Mouse (Mus musculus): ENCODE measurements at regions not wholly inside any gene's neighbourhood (a gene's known extent, or its start where the extent isn't known, plus 50 kb on each side); places are given as distances from the start of the nearest gene placed in this dataset.

DNA sequence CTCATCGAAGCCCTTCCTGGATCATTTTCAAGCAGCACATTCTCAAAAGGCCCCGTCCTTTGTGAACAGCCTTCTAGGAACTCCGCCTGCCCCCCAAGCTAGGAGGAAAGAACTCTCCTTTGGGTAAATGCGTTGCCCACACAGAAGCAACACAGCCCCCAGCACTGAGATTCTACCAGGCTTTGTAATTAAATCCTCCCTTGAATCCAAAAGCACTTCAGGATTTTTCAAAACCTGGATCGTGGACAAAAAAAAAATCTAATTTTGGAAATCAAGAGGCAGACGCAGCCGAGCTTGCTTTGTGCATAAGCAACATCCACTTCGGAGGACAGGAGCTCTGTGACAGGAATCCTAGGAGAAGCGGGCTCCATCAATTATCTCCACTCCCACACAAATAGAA, 183.6 kb upstream of the Ercc4 start:
- Histone ChIP-seq H3K4me3 (replicated peaks) (no peak overlapping the region), H3K9ac (no peak overlapping the region), H3K9me3 (replicated peaks) (no peaks in the 10 kb centered on the region), H3K36me3 (no peaks in the 10 kb centered on the region), H3K27ac (no peak overlapping the region), H3K4me2 (no peak overlapping the region), H3K4me1 (replicated peaks) (no peaks in the 10 kb centered on the region), H3K27me3 (no peaks in the 10 kb centered on the region)
- ATAC-seq (ENCODE audit: low read depth): no peak
- 69% methylated on average over 9 of the region's 9 CpGs for WGBS (ENCODE audit: insufficient replicate concordance)
- DNase-seq: no peak

DNA sequence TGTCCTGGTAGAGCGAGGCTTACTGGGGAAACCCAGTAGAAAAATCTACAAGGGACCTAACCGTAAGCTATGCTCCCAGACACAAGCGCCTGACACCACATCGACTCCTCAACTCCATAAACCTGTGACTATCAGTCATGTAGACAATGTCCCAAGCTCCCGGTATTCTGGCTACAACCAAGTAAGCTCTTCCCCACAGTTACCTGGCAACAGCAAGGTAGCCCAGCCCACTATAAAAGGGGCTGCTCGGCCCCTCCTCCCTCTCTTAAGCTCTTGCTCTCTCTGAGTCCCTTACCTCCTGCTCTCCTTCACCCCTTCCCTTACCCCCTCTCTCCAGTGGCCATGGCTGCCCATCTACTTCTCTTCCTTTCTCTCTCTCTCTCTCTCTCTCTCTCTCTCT, 178.4 kb upstream of the Ercc4 start:
- ATAC-seq (ENCODE audit: low read depth): no peak
- no peaks in the 10 kb centered on the region for H3K27me3 ChIP-seq
- no peak for DNase-seq
- H3K36me3 ChIP-seq: no peaks in the 10 kb centered on the region
- no peak overlapping the region for H3K4me3 ChIP-seq (replicated peaks)
- H3K4me2 ChIP-seq: no peak overlapping the region
- 65% methylated on average over 6 of the region's 6 CpGs for WGBS (ENCODE audit: insufficient replicate concordance)
- no peak overlapping the region for H3K9ac ChIP-seq
- no peaks in the 10 kb centered on the region for H3K9me3 ChIP-seq (replicated peaks)
- no peaks in the 10 kb centered on the region for H3K4me1 ChIP-seq (replicated peaks)
- no peak overlapping the region for H3K27ac ChIP-seq

DNA sequence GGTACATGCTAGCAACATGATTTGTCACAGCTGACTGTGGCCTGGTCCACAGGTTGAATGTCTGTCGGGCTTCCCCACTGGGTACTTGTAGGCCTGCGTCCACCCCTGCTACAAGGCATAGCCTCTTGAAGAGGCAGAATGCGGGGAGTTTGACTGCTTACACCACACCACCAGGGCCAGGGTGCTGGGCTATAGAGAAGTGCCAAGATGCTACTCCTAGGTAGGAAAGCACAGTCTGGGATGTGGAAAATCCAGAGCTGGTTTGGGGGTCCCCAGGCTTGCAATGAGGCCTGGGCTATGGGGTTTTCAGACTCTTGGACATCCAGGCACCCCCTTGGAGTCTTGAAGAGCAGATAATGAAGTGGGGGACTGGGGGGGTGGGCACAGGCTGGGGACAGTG, 176.5 kb upstream of the Ercc4 start:
- Histone ChIP-seq H3K27ac (no peak overlapping the region), H3K36me3 (no peaks in the 10 kb centered on the region), H3K27me3 (no peaks in the 10 kb centered on the region), H3K9me3 (replicated peaks) (no peaks in the 10 kb centered on the region), H3K9ac (no peak overlapping the region), H3K4me2 (no peak overlapping the region), H3K4me3 (replicated peaks) (no peak overlapping the region), H3K4me1 (replicated peaks) (no peaks in the 10 kb centered on the region)
- no peak for DNase-seq
- no peak for ATAC-seq (ENCODE audit: low read depth)
- 82% methylated on average over 3 of the region's 3 CpGs for WGBS (ENCODE audit: insufficient replicate concordance)

DNA sequence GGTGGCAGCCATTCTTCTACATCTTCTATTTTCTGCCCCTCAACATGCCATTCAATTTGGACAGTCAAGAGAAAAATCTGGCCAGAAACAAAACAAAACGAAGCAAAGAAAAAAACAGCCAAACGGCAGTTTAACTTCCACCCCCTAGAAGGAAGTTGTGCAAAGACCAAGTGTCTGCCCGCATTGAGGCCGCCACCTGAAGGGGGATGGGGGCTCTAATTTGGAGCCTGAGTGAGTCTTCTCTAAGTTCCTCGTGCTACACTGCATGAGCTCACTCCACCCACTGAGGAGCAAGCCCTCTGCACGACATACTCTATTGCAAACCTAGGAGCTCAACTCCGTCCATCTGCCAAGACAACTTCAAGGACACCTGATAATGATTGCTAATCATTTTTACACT, 174.9 kb upstream of the Ercc4 start:
- H3K4me2 ChIP-seq: no peak overlapping the region
- peak; percentile 3 for DNase-seq
- no peak for ATAC-seq (ENCODE audit: low read depth)
- no peak overlapping the region for H3K9ac ChIP-seq
- H3K27ac ChIP-seq: no peak overlapping the region
- 28% methylated on average over 7 of the region's 7 CpGs for WGBS (ENCODE audit: insufficient replicate concordance)
- H3K9me3 ChIP-seq (replicated peaks): no peaks in the 10 kb centered on the region
- H3K36me3 ChIP-seq: no peaks in the 10 kb centered on the region
- H3K4me1 ChIP-seq (replicated peaks): no peaks in the 10 kb centered on the region
- H3K4me3 ChIP-seq (replicated peaks): no peak overlapping the region
- no peaks in the 10 kb centered on the region for H3K27me3 ChIP-seq

DNA sequence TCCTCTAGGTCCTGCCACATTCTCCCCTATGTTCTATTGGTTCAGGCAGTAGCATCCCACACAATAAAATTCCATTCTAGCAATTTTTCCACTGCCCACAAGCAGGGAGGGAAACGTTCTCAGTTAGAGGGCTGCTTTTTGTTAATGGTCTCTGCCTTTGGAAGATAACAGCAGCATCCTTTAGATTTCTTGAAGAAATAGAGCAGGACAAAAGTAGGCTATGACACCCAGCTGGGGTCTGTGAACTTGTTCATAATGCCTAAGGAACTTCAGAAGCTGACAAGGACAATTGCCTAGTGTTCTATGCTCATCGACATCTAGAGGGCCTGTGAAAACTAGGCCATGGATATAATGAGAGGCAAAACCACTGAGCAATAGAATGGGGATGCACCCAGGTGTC, 174.2 kb upstream of the Ercc4 start:
- no peaks in the 10 kb centered on the region for H3K4me1 ChIP-seq (replicated peaks)
- no peaks in the 10 kb centered on the region for H3K9me3 ChIP-seq (replicated peaks)
- ATAC-seq (ENCODE audit: low read depth) (no peak), DNase-seq (no peak)
- H3K4me3 ChIP-seq (replicated peaks): no peak overlapping the region
- no peaks in the 10 kb centered on the region for H3K36me3 ChIP-seq
- 51% methylated on average over 2 of the region's 2 CpGs for WGBS (ENCODE audit: insufficient replicate concordance)
- no peak overlapping the region for H3K4me2 ChIP-seq
- H3K27ac ChIP-seq: no peak overlapping the region
- H3K9ac ChIP-seq: no peak overlapping the region
- H3K27me3 ChIP-seq: no peaks in the 10 kb centered on the region

DNA sequence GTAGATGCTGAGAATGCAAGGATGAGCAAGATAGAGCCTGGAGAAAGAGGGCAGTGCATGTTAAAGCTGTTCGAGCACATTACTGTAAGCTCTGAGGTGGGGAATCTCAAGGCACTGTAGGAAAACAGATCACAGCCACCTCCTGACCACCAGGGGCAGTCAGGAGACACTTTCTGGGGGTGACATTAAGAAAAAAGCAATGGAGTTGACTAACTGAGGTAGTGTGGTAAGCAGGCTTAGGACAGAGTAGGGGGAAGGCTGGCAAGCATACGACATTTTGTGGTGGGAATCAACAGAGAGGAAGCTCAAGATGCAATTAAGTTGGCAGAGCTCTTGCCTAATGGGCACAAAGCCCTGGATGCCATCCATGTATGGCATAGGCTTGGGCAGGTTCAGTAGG, 172.9 kb upstream of the Ercc4 start:
- WGBS (ENCODE audit: insufficient replicate concordance): 57% methylated on average over 2 of the region's 2 CpGs
- Histone ChIP-seq H3K9me3 (replicated peaks) (no peaks in the 10 kb centered on the region), H3K9ac (no peak overlapping the region), H3K36me3 (no peaks in the 10 kb centered on the region), H3K4me1 (replicated peaks) (no peaks in the 10 kb centered on the region), H3K27me3 (no peaks in the 10 kb centered on the region), H3K27ac (no peak overlapping the region), H3K4me2 (no peak overlapping the region), H3K4me3 (replicated peaks) (no peak overlapping the region)
- ATAC-seq (ENCODE audit: low read depth): no peak
- DNase-seq: no peak

DNA sequence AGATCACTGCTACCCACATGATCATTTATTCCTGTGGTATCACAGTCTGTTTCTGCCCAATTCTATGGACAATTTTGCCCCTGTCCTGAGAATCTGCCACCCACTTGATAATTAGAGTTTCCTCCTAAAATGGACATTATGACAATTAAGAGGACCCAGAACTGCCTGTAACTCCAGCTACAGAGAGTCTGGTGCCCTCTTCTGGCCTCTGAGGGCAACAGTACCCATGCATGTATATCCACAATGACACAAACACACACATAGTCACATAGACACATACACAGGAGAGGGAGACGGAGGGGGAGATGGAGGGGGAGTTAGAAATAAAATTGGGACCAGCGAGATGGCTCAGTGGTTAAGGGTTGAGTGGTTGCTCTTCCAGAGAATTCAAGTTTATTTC, 170.9 kb upstream of the Ercc4 start:
- ATAC-seq (ENCODE audit: low read depth) (no peak), DNase-seq (no peak)
- no peak overlapping the region for H3K4me2 ChIP-seq
- no peak overlapping the region for H3K9ac ChIP-seq
- no peaks in the 10 kb centered on the region for H3K36me3 ChIP-seq
- no peaks in the 10 kb centered on the region for H3K27me3 ChIP-seq
- no peak overlapping the region for H3K27ac ChIP-seq
- H3K4me3 ChIP-seq (replicated peaks): no peak overlapping the region
- no peaks in the 10 kb centered on the region for H3K9me3 ChIP-seq (replicated peaks)
- 60% methylated on average over 2 of the region's 2 CpGs for WGBS (ENCODE audit: insufficient replicate concordance)
- no peaks in the 10 kb centered on the region for H3K4me1 ChIP-seq (replicated peaks)

DNA sequence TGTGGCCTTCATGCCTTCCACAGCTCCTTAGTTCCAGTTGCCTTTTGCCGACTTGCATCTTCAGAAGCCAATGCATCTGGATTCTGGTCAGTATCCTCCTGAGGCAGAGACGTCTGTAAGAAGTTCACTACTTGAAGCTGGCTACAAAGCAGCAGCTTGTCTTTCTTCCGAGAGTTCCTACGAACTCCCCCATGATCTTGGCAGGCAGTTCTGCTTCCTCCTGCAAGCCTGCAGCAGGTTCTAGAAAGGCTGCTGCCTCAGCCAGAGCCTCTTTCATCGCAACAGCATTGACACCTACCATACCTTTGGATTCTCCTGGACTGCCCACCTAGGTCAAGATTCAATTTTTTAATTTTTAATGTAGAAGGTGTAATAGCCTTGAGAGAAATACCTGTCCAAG, 158.3 kb upstream of the Ercc4 start:
- H3K36me3 ChIP-seq: no peaks in the 10 kb centered on the region
- H3K9ac ChIP-seq: no peak overlapping the region
- no peak overlapping the region for H3K4me2 ChIP-seq
- H3K9me3 ChIP-seq (replicated peaks): no peaks in the 10 kb centered on the region
- H3K27me3 ChIP-seq: no peaks in the 10 kb centered on the region
- H3K4me3 ChIP-seq (replicated peaks): no peak overlapping the region
- ATAC-seq (ENCODE audit: low read depth) (no peak), DNase-seq (no peak)
- no peak overlapping the region for H3K27ac ChIP-seq
- WGBS (ENCODE audit: insufficient replicate concordance): 63% methylated on average over 5 of the region's 5 CpGs
- no peaks in the 10 kb centered on the region for H3K4me1 ChIP-seq (replicated peaks)

DNA sequence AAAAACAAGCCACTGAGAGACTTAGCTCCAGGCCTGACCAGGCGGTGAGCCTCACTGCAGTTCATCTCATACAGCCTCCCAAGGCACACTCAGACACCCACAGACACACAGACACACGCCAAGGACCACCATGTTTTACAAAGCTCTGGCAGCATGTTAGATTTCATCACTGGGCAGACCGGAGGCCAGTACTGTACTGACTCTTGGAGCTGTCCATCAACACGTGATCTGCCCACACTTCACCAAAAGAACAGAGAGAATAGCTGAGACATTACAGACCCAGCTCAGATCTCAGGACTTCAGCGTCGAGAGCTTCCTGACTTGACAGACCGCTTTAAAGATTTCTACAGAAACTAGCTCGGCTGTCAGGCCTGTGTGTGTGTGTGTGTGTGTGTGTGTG, 155.5 kb upstream of the Ercc4 start:
- H3K27me3 ChIP-seq: no peaks in the 10 kb centered on the region
- no peak for ATAC-seq (ENCODE audit: low read depth)
- WGBS (ENCODE audit: insufficient replicate concordance): 53% methylated on average over 8 of the region's 8 CpGs
- H3K9me3 ChIP-seq (replicated peaks): no peaks in the 10 kb centered on the region
- no peak for DNase-seq
- H3K4me1 ChIP-seq (replicated peaks): no peaks in the 10 kb centered on the region
- H3K36me3 ChIP-seq: no peaks in the 10 kb centered on the region
- no peak overlapping the region for H3K27ac ChIP-seq
- no peak overlapping the region for H3K4me2 ChIP-seq
- H3K9ac ChIP-seq: no peak overlapping the region
- H3K4me3 ChIP-seq (replicated peaks): no peak overlapping the region

DNA sequence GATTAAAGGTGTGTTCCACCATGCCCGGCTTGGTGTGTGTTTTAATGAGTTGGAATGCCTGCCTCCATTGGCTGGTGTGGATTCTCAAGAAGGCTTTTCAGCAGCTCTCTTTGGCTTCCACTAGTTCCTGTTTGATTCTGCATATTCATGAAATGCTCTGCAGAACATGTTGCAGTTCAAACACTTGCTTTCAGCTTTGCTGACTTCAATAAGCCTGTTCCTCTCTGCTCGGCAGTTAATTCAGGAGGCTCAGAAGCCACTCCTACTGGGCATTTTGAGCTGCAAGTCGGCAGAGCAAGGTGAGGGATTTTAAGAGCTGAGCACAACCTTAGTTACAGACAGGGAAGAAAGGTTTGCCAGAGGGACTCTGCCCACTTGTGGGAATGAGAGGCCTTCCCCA, 153.1 kb upstream of the Ercc4 start:
- H3K4me1 ChIP-seq (replicated peaks): no peaks in the 10 kb centered on the region
- H3K4me2 ChIP-seq: no peak overlapping the region
- DNase-seq: no peak
- no peak overlapping the region for H3K9ac ChIP-seq
- no peak overlapping the region for H3K4me3 ChIP-seq (replicated peaks)
- no peaks in the 10 kb centered on the region for H3K36me3 ChIP-seq
- H3K27ac ChIP-seq: no peak overlapping the region
- H3K9me3 ChIP-seq (replicated peaks): no peaks in the 10 kb centered on the region
- H3K27me3 ChIP-seq: no peaks in the 10 kb centered on the region
- 38% methylated on average over 3 of the region's 3 CpGs for WGBS (ENCODE audit: insufficient replicate concordance)
- ATAC-seq (ENCODE audit: low read depth): no peak

DNA sequence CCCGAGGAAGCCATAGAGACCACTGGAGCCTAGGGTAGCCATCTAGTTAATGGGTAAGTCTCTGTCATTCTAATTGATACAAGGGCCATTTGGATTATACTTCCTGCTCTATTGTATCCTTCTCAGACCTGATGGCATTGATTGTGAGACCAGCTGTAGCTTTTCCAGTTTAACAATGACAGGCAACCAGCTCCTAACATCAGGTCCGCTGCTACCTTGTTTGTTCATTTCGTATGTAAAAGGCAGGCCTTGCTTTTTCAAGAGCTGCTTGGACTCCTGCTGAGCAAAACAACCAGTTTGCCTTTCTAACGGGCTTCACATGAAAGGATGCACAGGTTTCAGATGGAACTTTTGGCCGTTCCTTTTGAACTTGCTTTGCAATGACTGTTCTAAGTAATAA, 148.6 kb upstream of the Ercc4 start:
- H3K4me2 ChIP-seq: no peak overlapping the region
- 59% methylated on average over 5 of the region's 5 CpGs for WGBS (ENCODE audit: insufficient replicate concordance)
- H3K4me1 ChIP-seq (replicated peaks): no peaks in the 10 kb centered on the region
- H3K9me3 ChIP-seq (replicated peaks): no peaks in the 10 kb centered on the region
- ATAC-seq (ENCODE audit: low read depth): no peak
- no peaks in the 10 kb centered on the region for H3K27me3 ChIP-seq
- H3K9ac ChIP-seq: no peak overlapping the region
- H3K36me3 ChIP-seq: no peaks in the 10 kb centered on the region
- H3K4me3 ChIP-seq (replicated peaks): no peak overlapping the region
- H3K27ac ChIP-seq: no peak overlapping the region
- DNase-seq: no peak

DNA sequence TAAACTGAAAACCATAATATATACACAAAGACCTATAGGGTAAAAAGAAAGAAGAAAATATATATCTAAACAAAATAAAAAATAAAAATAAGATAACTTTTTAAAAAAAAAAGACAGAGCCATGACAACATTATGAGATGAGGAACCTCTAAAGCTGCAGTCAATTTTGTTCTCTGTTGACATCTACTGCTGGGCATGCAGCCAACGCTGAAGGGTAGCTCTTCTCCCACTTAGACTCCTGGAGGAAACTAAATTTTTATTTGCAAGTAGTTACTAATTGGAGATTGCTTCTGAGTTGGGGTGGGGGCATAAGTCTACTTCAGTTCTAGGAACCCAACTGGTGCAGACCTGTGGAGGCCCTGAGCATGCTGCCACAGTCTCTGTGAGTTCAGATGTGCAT, 126.8 kb upstream of the Ercc4 start:
- Histone ChIP-seq H3K9me3 (replicated peaks) (no peaks in the 10 kb centered on the region), H3K4me2 (no peak overlapping the region), H3K4me1 (replicated peaks) (no peaks in the 10 kb centered on the region), H3K36me3 (no peaks in the 10 kb centered on the region), H3K4me3 (replicated peaks) (no peak overlapping the region), H3K27ac (no peak overlapping the region), H3K27me3 (no peaks in the 10 kb centered on the region), H3K9ac (no peak overlapping the region)
- DNase-seq (no peak), ATAC-seq (ENCODE audit: low read depth) (no peak)
- WGBS (ENCODE audit: insufficient replicate concordance): 59% methylated on average over 1 of the region's 1 CpGs
